In the genomic region with DNA sequence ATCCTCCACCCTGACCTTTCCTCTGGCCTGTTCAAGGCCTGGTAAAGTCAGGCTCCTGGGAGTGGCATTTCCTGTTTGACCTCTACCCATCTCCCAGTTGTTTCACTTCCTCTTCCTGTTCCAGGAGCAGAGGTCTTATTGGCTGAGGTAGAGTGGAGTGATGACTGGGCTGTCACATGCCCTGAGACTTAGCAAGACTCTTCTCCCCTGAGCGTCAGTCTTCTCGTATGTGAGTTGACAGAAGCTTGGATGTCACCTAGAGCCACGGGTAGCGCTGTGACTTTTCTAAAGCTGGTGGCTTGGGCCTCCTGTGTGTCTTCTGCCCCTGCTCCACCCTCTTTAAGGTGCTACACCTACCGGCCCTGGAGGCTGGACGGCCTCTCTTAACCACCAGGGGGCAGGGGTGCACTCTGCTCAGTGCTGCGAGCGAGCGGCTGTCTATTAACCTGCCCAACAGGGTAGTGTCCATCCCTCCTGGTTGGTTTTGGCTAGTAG, we compare ENCODE assay signal across 8 mouse cellular contexts. TPM values are rescaled to one million over a fixed set of nuclear protein-coding genes. Genes with fewer than 3 reads are reported as not detected.
DNase-seq lines count a peak whose midpoint lies in the region; ATAC-seq and TF ChIP-seq lines count a peak whose summit lies in the region.

No protein-coding gene starts in this region.

- no peak overlapping the region for H3K27ac ChIP-seq in midbrain, embryonic 11.5 days (ENCODE audit: low read depth, low read length)
- H3K27ac ChIP-seq in midbrain, embryonic 16.5 days (ENCODE audit: low read length): no peak overlapping the region
- peak overlapping the region; percentile 40; the same call in 1 of the 2 replicates for H3K27ac ChIP-seq in liver, adult 2 months (replicated peaks; ENCODE audit: insufficient read depth, low read depth, low read length)
- H3K27ac ChIP-seq in stomach, postnatal 0 days (replicated peaks): peak overlapping the region; percentile 61; the same call in 1 of the 2 replicates

- peak; percentile 90 for TF ChIP-seq CTCF in liver, adult 2 months (IDR thresholded peaks at IDR 0.05; ENCODE audit: low read depth, low read length)
- TF ChIP-seq CTCF in stomach, postnatal 0 days (IDR thresholded peaks at IDR 0.05; ENCODE audit: low read depth): peak; percentile 95

- peaks cover 10% of the 10 kb centered on the region for H3K4me1 ChIP-seq in midbrain, embryonic 11.5 days (ENCODE audit: control insufficient read depth, insufficient read depth, low read length)
- H3K4me1 ChIP-seq in midbrain, embryonic 16.5 days (ENCODE audit: control insufficient read depth, insufficient read depth, low read length): peaks cover 14% of the 10 kb centered on the region
- peaks cover 9% of the 10 kb centered on the region; the same call in 1 of the 2 replicates for H3K4me1 ChIP-seq in liver, adult 2 months (ENCODE audit: control insufficient read depth, insufficient read depth, low read length)
- H3K4me1 ChIP-seq in stomach, postnatal 0 days (replicated peaks; ENCODE audit: control insufficient read depth, insufficient read depth): no peaks in the 10 kb centered on the region; the same call in 1 of the 2 replicates

- DNase-seq in midbrain, embryonic 11.5 days (ENCODE audit: low spot score, missing footprints): peak; percentile 91
- peak; percentile 59 for DNase-seq in c-Kit-positive CD71-positive TER-119-positive erythroid progenitor cells, embryonic 14.5 days (ENCODE audit: low spot score)
- DNase-seq in gastrocnemius, adult 8-10 months (ENCODE audit: low spot score in 2 of 2): peak; percentile 49 to 53
- DNase-seq in kidney, adult 11 months: peak; percentile 75
- DNase-seq in liver, adult 2 months (ENCODE audit: extremely low read depth, low read depth, low spot score): peak; percentile 77
- peak; percentile 67 to 83 for DNase-seq in natural killer cell, adult 2 months (ENCODE audit: low spot score in 2 of 2)
- DNase-seq in stomach, postnatal 0 days (ENCODE audit: low spot score): peak; percentile 89

- H3K36me3 ChIP-seq in midbrain, embryonic 11.5 days (ENCODE audit: control insufficient read depth, insufficient read depth, low read length): peaks cover 13% of the 10 kb centered on the region; the same call in 1 of the 2 replicates
- 0 out of 2 replicates have a peak, but pooled peaks cover 2% of the 10 kb centered on the region for H3K36me3 ChIP-seq in midbrain, embryonic 16.5 days (ENCODE audit: control insufficient read depth, insufficient read depth, low read length)
- no peaks in the 10 kb centered on the region; the same call in 1 of the 2 replicates for H3K36me3 ChIP-seq in liver, adult 2 months (ENCODE audit: control insufficient read depth, insufficient read depth, low read length)
- peaks cover 10% of the 10 kb centered on the region for H3K36me3 ChIP-seq in stomach, postnatal 0 days (ENCODE audit: control insufficient read depth, insufficient read depth, low read length)

- ATAC-seq in midbrain, embryonic 11.5 days (ENCODE audit: low FRiP score): peak; percentile 54; the same call in 1 of the 2 replicates
- ATAC-seq in midbrain, embryonic 16.5 days: no peak
- ATAC-seq in stomach, postnatal 0 days (ENCODE audit: low FRiP score, low TSS enrichment): peak; percentile 80

- no peaks in the 10 kb centered on the region for H3K27me3 ChIP-seq in midbrain, embryonic 11.5 days (ENCODE audit: control insufficient read depth, insufficient read depth, low read length)
- H3K27me3 ChIP-seq in midbrain, embryonic 16.5 days (ENCODE audit: control insufficient read depth, insufficient read depth, low read depth, low read length): no peaks in the 10 kb centered on the region
- H3K27me3 ChIP-seq in liver, adult 2 months (ENCODE audit: control insufficient read depth, insufficient read depth, low read length): no peaks in the 10 kb centered on the region
- H3K27me3 ChIP-seq in stomach, postnatal 0 days (ENCODE audit: control insufficient read depth, insufficient read depth, low read length): no peaks in the 10 kb centered on the region

- no peak for TF ChIP-seq POLR2A in liver, adult 2 months (IDR thresholded peaks at IDR 0.05; ENCODE audit: extremely low read depth, insufficient read depth, low read length)

- H3K79me2 ChIP-seq in liver, adult 2 months (ENCODE audit: control insufficient read depth, insufficient read depth, low read length): no peaks in the 10 kb centered on the region

- H3K9ac ChIP-seq in midbrain, embryonic 11.5 days (ENCODE audit: low read length): no peak overlapping the region
- no peak overlapping the region for H3K9ac ChIP-seq in midbrain, embryonic 16.5 days (ENCODE audit: low read depth, low read length)
- H3K9ac ChIP-seq in liver, adult 2 months (ENCODE audit: low read depth, low read length): 0 out of 2 replicates have a peak overlapping the region, but pooled peaks have one; percentile 15
- H3K9ac ChIP-seq in stomach, postnatal 0 days (ENCODE audit: low read length): no peak overlapping the region

- no peak for TF ChIP-seq EP300 in stomach, postnatal 0 days (optimal IDR thresholded peaks at IDR 0.05)

- H3K4me3 ChIP-seq in midbrain, embryonic 11.5 days (ENCODE audit: low read depth, low read length): no peak overlapping the region
- no peak overlapping the region for H3K4me3 ChIP-seq in midbrain, embryonic 16.5 days (ENCODE audit: low read depth, low read length)
- no peak overlapping the region for H3K4me3 ChIP-seq in liver, adult 2 months (ENCODE audit: insufficient read depth, low read depth, low read length)
- no peak overlapping the region for H3K4me3 ChIP-seq in stomach, postnatal 0 days (ENCODE audit: low read depth, low read length)

- H3K4me2 ChIP-seq in midbrain, embryonic 11.5 days: no peak overlapping the region
- no peak overlapping the region for H3K4me2 ChIP-seq in midbrain, embryonic 16.5 days (ENCODE audit: low read length)
- H3K4me2 ChIP-seq in stomach, postnatal 0 days (replicated peaks; ENCODE audit: low read depth): no peak overlapping the region

- WGBS in midbrain, embryonic 11.5 days: 25% methylated on average over 9 of the region's 9 CpGs
- 27% methylated on average over 9 of the region's 9 CpGs for WGBS in midbrain, embryonic 16.5 days
- 26% methylated on average over 9 of the region's 9 CpGs for WGBS in liver, adult 2 months
- WGBS in stomach, postnatal 0 days: 19% methylated on average over 9 of the region's 9 CpGs

- H3K9me3 ChIP-seq in midbrain, embryonic 11.5 days (ENCODE audit: control insufficient read depth, low read length): no peaks in the 10 kb centered on the region
- H3K9me3 ChIP-seq in midbrain, embryonic 16.5 days (replicated peaks; ENCODE audit: control insufficient read depth, low read length, poor library complexity, severe bottlenecking): no peaks in the 10 kb centered on the region
- H3K9me3 ChIP-seq in stomach, postnatal 0 days (ENCODE audit: control insufficient read depth, low read length): no peaks in the 10 kb centered on the region

RNA-seq across cellular contexts. Expression of gene Dnajc7, which starts 6.8 kb away (rescaled TPM):
- 96.1 TPM in 2 replicates for polyA plus RNA-seq in midbrain, embryonic 11.5 days (2014; fragmentation: Nextera tagmentation; extraction: Ambion mirVana)
- polyA plus RNA-seq in midbrain, embryonic 16.5 days (2015; fragmentation: Nextera tagmentation; extraction: Ambion mirVana): 289 and 327 TPM in 2 replicates
- 100 to 1,000 TPM in 2 of 4 experiments, 10 to 100 TPM in 2; 79.4 to 106 (median 95.5) TPM for total RNA-seq in gastrocnemius, adult 8-10 months (2022)
- 40.9 and 44.7 TPM in 2 replicates for total RNA-seq in liver, adult 2 months (2014; rRNA removed)
- 16.1 and 16.7 TPM in 2 replicates for polyA plus RNA-seq in liver, adult 2 months (2012; rRNA removed)
- 91.9 and 96.1 TPM in 2 replicates for polyA plus RNA-seq in stomach, postnatal 0 days (2015; fragmentation: Nextera tagmentation; extraction: Ambion mirVana)

RNA-seq across cellular contexts. Expression of gene Nkiras2, which starts 7.7 kb away (rescaled TPM):
- 96.4 and 110 TPM in 2 replicates for polyA plus RNA-seq in midbrain, embryonic 11.5 days (2014; fragmentation: Nextera tagmentation; extraction: Ambion mirVana)
- 97.7 TPM in 2 replicates for polyA plus RNA-seq in midbrain, embryonic 16.5 days (2015; fragmentation: Nextera tagmentation; extraction: Ambion mirVana)
- 10 to 100 TPM; 18.1 to 18.9 (median 18.6) TPM for total RNA-seq in gastrocnemius, adult 8-10 months (2022)
- total RNA-seq in liver, adult 2 months (2014; rRNA removed): 13.7 and 16.0 TPM in 2 replicates
- 32.0 and 33.4 TPM in 2 replicates for polyA plus RNA-seq in liver, adult 2 months (2012; rRNA removed)
- 59.0 and 63.1 TPM in 2 replicates for polyA plus RNA-seq in stomach, postnatal 0 days (2015; fragmentation: Nextera tagmentation; extraction: Ambion mirVana)

RNA-seq across cellular contexts. Expression of gene Cnp, which starts 52.0 kb away (rescaled TPM):
- polyA plus RNA-seq in midbrain, embryonic 11.5 days (2014; fragmentation: Nextera tagmentation; extraction: Ambion mirVana): 15.7 and 16.9 TPM in 2 replicates
- polyA plus RNA-seq in midbrain, embryonic 16.5 days (2015; fragmentation: Nextera tagmentation; extraction: Ambion mirVana): 46.5 and 57.8 TPM in 2 replicates
- total RNA-seq in gastrocnemius, adult 8-10 months (2022): 1 to 10 TPM; 2.3 to 5.5 (median 4.2) TPM
- total RNA-seq in liver, adult 2 months (2014; rRNA removed): 10.1 and 11.6 TPM in 2 replicates
- polyA plus RNA-seq in liver, adult 2 months (2012; rRNA removed): 11.0 and 17.3 TPM in 2 replicates
- 23.5 and 25.7 TPM in 2 replicates for polyA plus RNA-seq in stomach, postnatal 0 days (2015; fragmentation: Nextera tagmentation; extraction: Ambion mirVana)

Comparison
In these comparisons a context has a peak if more than half of its experiments do, and no peak if none do; other contexts are left out.
1. H3K27ac ChIP-seq: peak in liver, adult 2 months (single experiment) and stomach, postnatal 0 days (single experiment); none in midbrain, embryonic 11.5 days (single experiment) and midbrain, embryonic 16.5 days (single experiment).
2. Peak in every context shown above with its lines, with median percentiles within 50 percentile points of each other: DNase-seq.